Mouse (Mus musculus): ENCODE measurements at regions not wholly inside any gene's neighbourhood (a gene's known extent, or its start where the extent isn't known, plus 50 kb on each side); places are given as distances from the start of the nearest gene placed in this dataset.

DNA sequence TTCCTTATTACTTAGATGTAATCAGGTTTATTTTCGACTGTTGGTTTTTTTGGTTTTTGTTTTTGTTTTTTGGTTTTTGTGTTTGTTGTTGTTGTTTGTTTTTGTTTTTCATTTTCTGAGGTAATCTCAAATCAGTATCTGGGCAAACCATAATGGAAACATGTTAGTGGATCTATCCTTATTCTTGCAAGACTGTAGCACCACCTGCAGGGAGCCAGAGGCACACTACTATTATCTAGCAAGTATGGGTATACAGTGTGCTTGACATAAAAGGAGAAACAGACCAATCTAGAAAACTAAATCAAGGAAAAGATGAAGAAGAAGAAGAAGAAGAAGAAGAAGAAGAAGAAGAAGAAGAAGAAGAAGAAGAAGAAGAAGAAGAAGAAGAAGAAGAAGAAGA is 552.4 kb downstream of the Rfpl4b start:
- DNase-seq: peak; percentile 42

GRCm38 (mm10) chr10:38265564-38265963 is 556.0 kb downstream of the Rfpl4b start:
- no peak for DNase-seq

DNA sequence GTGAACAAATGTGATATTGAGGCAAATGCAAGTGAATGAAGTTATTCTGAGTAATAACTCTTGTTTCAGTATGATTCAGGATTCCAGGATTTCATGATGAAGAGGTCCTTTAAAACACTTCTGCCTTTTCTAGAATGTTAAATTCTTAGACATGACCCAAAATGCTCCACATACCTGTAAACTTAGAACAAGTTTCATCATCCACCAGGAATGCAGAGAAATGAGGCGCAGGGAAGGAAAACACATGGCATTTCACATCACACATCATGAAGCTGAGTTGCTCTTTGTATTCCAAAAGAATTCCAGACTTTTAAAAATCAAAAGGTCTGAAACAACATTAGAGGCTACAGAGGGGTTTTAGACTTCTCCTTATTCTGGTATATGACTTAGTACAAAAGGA is 574.8 kb downstream of the Rfpl4b start:
- no peak for DNase-seq

Measured in adrenal gland, postnatal 10 days (tissue).